ENCODE assay signal across 7 mouse cellular contexts in genomic region chr4:85205071-85205635, GRCm38 (mm10). TPM values are rescaled to one million over a fixed set of nuclear protein-coding genes. Genes with fewer than 3 reads are reported as not detected.
DNase-seq lines count a peak whose midpoint lies in the region; ATAC-seq lines count a peak whose summit lies in the region.

TSS of gene Sh3gl2 (plus strand) at chr4:85205126.

- H3K4me3 ChIP-seq in midbrain, embryonic 14.5 days (replicated peaks; ENCODE audit: low read depth, low read length): peak within 1 kb of the TSS; percentile 83

- H3K4me1 ChIP-seq in midbrain, embryonic 14.5 days (ENCODE audit: control insufficient read depth, insufficient read depth, low read length): peaks cover 4% of the 10 kb centered on the region; the same call in 1 of the 2 replicates

- H3K9me3 ChIP-seq in midbrain, embryonic 14.5 days (ENCODE audit: control insufficient read depth, low read length): no peaks in the 10 kb centered on the region

- ATAC-seq in midbrain, embryonic 14.5 days (ENCODE audit: low FRiP score, low TSS enrichment): peak; percentile 91

- peak within 1 kb of the TSS; percentile 87 for H3K9ac ChIP-seq in midbrain, embryonic 14.5 days (replicated peaks; ENCODE audit: low read length)

- peaks cover 9% of the 10 kb centered on the region for H3K27me3 ChIP-seq in midbrain, embryonic 14.5 days (ENCODE audit: control insufficient read depth, insufficient read depth, low read length)

- H3K4me2 ChIP-seq in midbrain, embryonic 14.5 days (ENCODE audit: low read length): peak within 1 kb of the TSS; percentile 92

- no peaks in the 10 kb centered on the region for H3K36me3 ChIP-seq in midbrain, embryonic 14.5 days (ENCODE audit: control insufficient read depth, insufficient read depth, low read length)

- intact Hi-C loops in left cerebral cortex, postnatal 4 days (cut with DNase I): no loop called here

- DNase-seq in adrenal gland, adult 8-10 months: peak; percentile 24
- DNase-seq in cerebellum, adult 9-11 months: peak; percentile 92
- peak; percentile 67 to 74 for DNase-seq in frontal cortex, postnatal 25 days (ENCODE audit: low spot score in 2 of 2)
- DNase-seq in kidney, adult 18-20 months: peak; percentile 84
- peak; percentile 75 for DNase-seq in left cerebral cortex, postnatal 4 days
- peak; percentile 90 for DNase-seq in midbrain, embryonic 14.5 days
- DNase-seq in testis, postnatal 14 days (ENCODE audit: low spot score): peak; percentile 78

- peak within 1 kb of the TSS; percentile 90 for H3K27ac ChIP-seq in midbrain, embryonic 14.5 days (replicated peaks; ENCODE audit: low read depth, low read length)

- WGBS in midbrain, embryonic 14.5 days: under 1% methylated on average over 48 of the region's 48 CpGs

RNA-seq across cellular contexts. Expression of gene Sh3gl2, which starts in this region (rescaled TPM):
- 10 to 100 TPM; 28.3 to 41.6 (median 38.0) TPM for total RNA-seq in adrenal gland, adult 8-10 months (2022)
- 100 to 1,000 TPM; 148 to 155 TPM for total RNA-seq in left cerebral cortex, postnatal 4 days (2021)
- 66.1 and 76.7 TPM in 2 replicates for polyA plus RNA-seq in midbrain, embryonic 14.5 days (2014; fragmentation: Nextera tagmentation; extraction: Ambion mirVana)

Comparison
In these comparisons a context has a peak if more than half of its experiments do, and no peak if none do; other contexts are left out.
1. Peak in every context shown above with its lines: DNase-seq, ATAC-seq, H3K4me3 ChIP-seq and H3K27ac ChIP-seq.
2. DNase-seq: peak in every context shown above with its lines; median percentile 92 in cerebellum, adult 9-11 months; 90 in midbrain, embryonic 14.5 days; 84 in kidney, adult 18-20 months; 78 in testis, postnatal 14 days; 75 in left cerebral cortex, postnatal 4 days; 70 in frontal cortex, postnatal 25 days; 24 in adrenal gland, adult 8-10 months.